Mouse (Mus musculus): ENCODE measurements around the gene Gstt4. TPM values are rescaled to one million over a fixed set of nuclear protein-coding genes. Genes with fewer than 3 reads are reported as not detected.
A peak's percentile ranks its signal among the peaks of the same experiment; 100 is the strongest.

Gstt4 gene
- polyA plus RNA-seq, 1 experiment from 2014 or later = not detected

- ATAC-seq (ENCODE audit: insufficient read depth, low FRiP score, low TSS enrichment) = no peak
These were observed 2.5 kb downstream of the Gstt4 start for GRCm38 (mm10) chr10:75819882-75820281.

GRCm38 (mm10) chr10:75818641-75819040 lies 3.7 kb downstream of the Gstt4 start:
- no peak for ATAC-seq (ENCODE audit: insufficient read depth, low FRiP score, low TSS enrichment)
- Histone ChIP-seq H3K4me1 (ENCODE audit: control insufficient read depth, insufficient read depth, low read length) (no peaks in the 10 kb centered on the region), H3K27ac (ENCODE audit: low read depth, low read length) (no peak overlapping the region), H3K4me3 (ENCODE audit: low read depth, low read length) (no peak overlapping the region), H3K36me3 (ENCODE audit: control insufficient read depth, insufficient read depth, low read length) (no peaks in the 10 kb centered on the region), H3K4me2 (ENCODE audit: low read depth) (no peak overlapping the region), H3K9ac (ENCODE audit: low read length) (no peak overlapping the region), H3K27me3 (ENCODE audit: control insufficient read depth, insufficient read depth, low read length) (no peaks in the 10 kb centered on the region), H3K9me3 (ENCODE audit: control insufficient read depth, low read length) (no peaks in the 10 kb centered on the region)
- DNase-seq (ENCODE audit: low spot score) = no peak
- 65% methylated on average over 10 of the region's 10 CpGs for WGBS

More at GRCm38 (mm10) chr10:75819882-75820281, 2.5 kb downstream of the Gstt4 start:
- Histone ChIP-seq H3K9me3 (ENCODE audit: control insufficient read depth, low read length) (no peaks in the 10 kb centered on the region), H3K4me3 (ENCODE audit: low read depth, low read length) (no peak overlapping the region), H3K4me1 (ENCODE audit: control insufficient read depth, insufficient read depth, low read length) (no peaks in the 10 kb centered on the region), H3K9ac (ENCODE audit: low read length) (no peak overlapping the region), H3K27ac (ENCODE audit: low read depth, low read length) (no peak overlapping the region), H3K4me2 (ENCODE audit: low read depth) (no peak overlapping the region), H3K36me3 (ENCODE audit: control insufficient read depth, insufficient read depth, low read length) (no peaks in the 10 kb centered on the region), H3K27me3 (ENCODE audit: control insufficient read depth, insufficient read depth, low read length) (no peaks in the 10 kb centered on the region)
- DNase-seq (ENCODE audit: low spot score) = no peak
- 80% methylated on average over 5 of the region's 5 CpGs for WGBS

GRCm38 (mm10) chr10:75804217-75804616 lies 18.1 kb downstream of the Gstt4 start:
- Histone ChIP-seq H3K9ac (ENCODE audit: low read length) (no peak overlapping the region), H3K27me3 (ENCODE audit: control insufficient read depth, insufficient read depth, low read length) (no peaks in the 10 kb centered on the region), H3K27ac (ENCODE audit: low read depth, low read length) (no peak overlapping the region), H3K4me1 (ENCODE audit: control insufficient read depth, insufficient read depth, low read length) (no peaks in the 10 kb centered on the region), H3K9me3 (ENCODE audit: control insufficient read depth, low read length) (no peaks in the 10 kb centered on the region), H3K4me2 (ENCODE audit: low read depth) (no peak overlapping the region), H3K4me3 (ENCODE audit: low read depth, low read length) (no peak overlapping the region), H3K36me3 (ENCODE audit: control insufficient read depth, insufficient read depth, low read length) (no peaks in the 10 kb centered on the region)
- ATAC-seq (ENCODE audit: insufficient read depth, low FRiP score, low TSS enrichment) (no peak), DNase-seq (ENCODE audit: low spot score) (no peak)
- WGBS = 81% methylated on average over 2 of the region's 2 CpGs

GRCm38 (mm10) chr10:75798176-75798696 lies 24.1 kb downstream of the Gstt4 start, which contains the start of gene Gstt1:
TSS of gene Gstt1 (minus strand) at chr10:75798584.
- Histone ChIP-seq H3K9ac (ENCODE audit: low read length) (peak within 1 kb of the TSS; percentile 44), H3K36me3 (ENCODE audit: control insufficient read depth, insufficient read depth, low read length) (no peaks in the 10 kb centered on the region), H3K27ac (ENCODE audit: low read depth, low read length) (no peak within 1 kb of the TSS), H3K9me3 (ENCODE audit: control insufficient read depth, low read length) (no peaks in the 10 kb centered on the region), H3K4me1 (ENCODE audit: control insufficient read depth, insufficient read depth, low read length) (peaks cover 5% of the 10 kb centered on the region), H3K4me2 (ENCODE audit: low read depth) (peak within 1 kb of the TSS; percentile 76), H3K27me3 (ENCODE audit: control insufficient read depth, insufficient read depth, low read length) (no peaks in the 10 kb centered on the region), H3K4me3 (ENCODE audit: low read depth, low read length) (peak within 1 kb of the TSS; percentile 35)
- 5% methylated on average over 18 of the region's 18 CpGs for WGBS
- DNase-seq (ENCODE audit: low spot score) (peak; percentile 54), ATAC-seq (ENCODE audit: insufficient read depth, low FRiP score, low TSS enrichment) (no peak)

- peaks cover 5% of the 10 kb centered on the region for H3K4me1 ChIP-seq (ENCODE audit: control insufficient read depth, insufficient read depth, low read length)
- ATAC-seq (ENCODE audit: insufficient read depth, low FRiP score, low TSS enrichment) (0 out of 2 replicates have a peak, but pooled peaks have one; percentile 13), DNase-seq (ENCODE audit: low spot score) (peak; percentile 26)
- H3K4me2 ChIP-seq (ENCODE audit: low read depth) = peak overlapping the region; percentile 76
- H3K9ac ChIP-seq (ENCODE audit: low read length) = peak overlapping the region; percentile 44
- 2% methylated on average over 12 of the region's 12 CpGs for WGBS
- H3K36me3 ChIP-seq (ENCODE audit: control insufficient read depth, insufficient read depth, low read length) = no peaks in the 10 kb centered on the region
- H3K4me3 ChIP-seq (ENCODE audit: low read depth, low read length) = peak overlapping the region; percentile 35
- no peak overlapping the region for H3K27ac ChIP-seq (ENCODE audit: low read depth, low read length)
- H3K9me3 ChIP-seq (ENCODE audit: control insufficient read depth, low read length) = no peaks in the 10 kb centered on the region
- no peaks in the 10 kb centered on the region for H3K27me3 ChIP-seq (ENCODE audit: control insufficient read depth, insufficient read depth, low read length)
These were observed 24.6 kb downstream of the Gstt4 start for GRCm38 (mm10) chr10:75797619-75798175.

GRCm38 (mm10) chr10:75796731-75797516 lies 25.4 kb downstream of the Gstt4 start:
- Histone ChIP-seq H3K27me3 (ENCODE audit: control insufficient read depth, insufficient read depth, low read length) (no peaks in the 10 kb centered on the region), H3K4me3 (ENCODE audit: low read depth, low read length) (peak overlapping the region; percentile 35), H3K9ac (ENCODE audit: low read length) (no peak overlapping the region; the same call in 1 of the 2 replicates), H3K9me3 (ENCODE audit: control insufficient read depth, low read length) (no peaks in the 10 kb centered on the region), H3K27ac (ENCODE audit: low read depth, low read length) (no peak overlapping the region), H3K4me2 (ENCODE audit: low read depth) (peak overlapping the region; percentile 76), H3K4me1 (ENCODE audit: control insufficient read depth, insufficient read depth, low read length) (peaks cover 5% of the 10 kb centered on the region), H3K36me3 (ENCODE audit: control insufficient read depth, insufficient read depth, low read length) (no peaks in the 10 kb centered on the region)
- no peak for DNase-seq (ENCODE audit: low spot score)
- 47% methylated on average over 11 of the region's 11 CpGs for WGBS
- ATAC-seq (ENCODE audit: insufficient read depth, low FRiP score, low TSS enrichment) = no peak

GRCm38 (mm10) chr10:75794880-75795279 lies 27.5 kb downstream of the Gstt4 start:
- no peak for DNase-seq (ENCODE audit: low spot score)
- ATAC-seq (ENCODE audit: insufficient read depth, low FRiP score, low TSS enrichment) = no peak
- Histone ChIP-seq H3K4me2 (ENCODE audit: low read depth) (no peak overlapping the region), H3K4me1 (ENCODE audit: control insufficient read depth, insufficient read depth, low read length) (peaks cover 5% of the 10 kb centered on the region), H3K27me3 (ENCODE audit: control insufficient read depth, insufficient read depth, low read length) (no peaks in the 10 kb centered on the region), H3K27ac (ENCODE audit: low read depth, low read length) (no peak overlapping the region), H3K9me3 (ENCODE audit: control insufficient read depth, low read length) (no peaks in the 10 kb centered on the region), H3K4me3 (ENCODE audit: low read depth, low read length) (no peak overlapping the region), H3K9ac (ENCODE audit: low read length) (no peak overlapping the region), H3K36me3 (ENCODE audit: control insufficient read depth, insufficient read depth, low read length) (no peaks in the 10 kb centered on the region)
- 40% methylated on average over 3 of the region's 3 CpGs for WGBS

GRCm38 (mm10) chr10:75790773-75791172 lies 31.6 kb downstream of the Gstt4 start:
- Histone ChIP-seq H3K36me3 (ENCODE audit: control insufficient read depth, insufficient read depth, low read length) (no peaks in the 10 kb centered on the region), H3K4me2 (ENCODE audit: low read depth) (no peak overlapping the region), H3K9ac (ENCODE audit: low read length) (no peak overlapping the region), H3K9me3 (ENCODE audit: control insufficient read depth, low read length) (no peaks in the 10 kb centered on the region), H3K27me3 (ENCODE audit: control insufficient read depth, insufficient read depth, low read length) (no peaks in the 10 kb centered on the region), H3K4me3 (ENCODE audit: low read depth, low read length) (no peak overlapping the region), H3K27ac (ENCODE audit: low read depth, low read length) (no peak overlapping the region), H3K4me1 (ENCODE audit: control insufficient read depth, insufficient read depth, low read length) (0 out of 2 replicates have a peak, but pooled peaks cover 2% of the 10 kb centered on the region)
- WGBS = 25% methylated on average over 7 of the region's 7 CpGs
- no peak for ATAC-seq (ENCODE audit: insufficient read depth, low FRiP score, low TSS enrichment)
- DNase-seq (ENCODE audit: low spot score) = no peak

Data from neural tube, embryonic 11.5 days (tissue).